Mouse (Mus musculus) forebrain, embryonic 16.5 days (tissue): ENCODE data around the gene Txnrd1. TPM values are rescaled to one million over a fixed set of nuclear protein-coding genes. Genes with fewer than 3 reads are reported as not detected.
A peak's percentile ranks its signal among the peaks of the same experiment; 100 is the strongest.

ENCODE experiments used
- ATAC-seq: fragments of 200-750 bp; cut with Nextera tagmentation; 2 replicates; pipeline ENCODE4 v1.8.0; 2017; ENCODE audit warnings: mild to moderate bottlenecking, moderate library complexity
- H3K27ac ChIP-seq: fragments of 300-500 bp; sonication (generic); 2 replicates; pipeline ENCODE4 v1.5.1; 2014; ENCODE audit warnings: low read length, control low read depth
- H3K27me3 ChIP-seq: fragments of 300-500 bp; sonication (generic); replicated peaks from 2 replicates; pipeline ENCODE4 v1.6.1; 2014; ENCODE audit warnings: low read length; ENCODE audit not compliant: control insufficient read depth, insufficient read depth
- H3K36me3 ChIP-seq: fragments of 300-500 bp; sonication (generic); 2 replicates; pipeline ENCODE4 v1.6.1; 2014; ENCODE audit not compliant: control insufficient read depth, insufficient read depth
- H3K4me1 ChIP-seq: fragments of 300-500 bp; sonication (generic); replicated peaks from 2 replicates; pipeline ENCODE4 v1.6.1; 2014; ENCODE audit warnings: low read length; ENCODE audit not compliant: control insufficient read depth, insufficient read depth
- H3K4me2 ChIP-seq: fragments of 300-500 bp; sonication (generic); 2 replicates; pipeline ENCODE4 v1.6.1; 2014; ENCODE audit warnings: mild to moderate bottlenecking, low read length, control low read depth
- H3K4me3 ChIP-seq: fragments of 300-500 bp; sonication (generic); replicated peaks from 2 replicates; pipeline ENCODE4 v1.5.1; 2014; ENCODE audit warnings: mild to moderate bottlenecking, low read length, control low read depth
- H3K9ac ChIP-seq: fragments of 300-500 bp; sonication (generic); replicated peaks from 2 replicates; pipeline ENCODE4 v1.6.1; 2014; ENCODE audit warnings: low read depth, low read length, control low read depth
- H3K9me3 ChIP-seq: fragments of 300-500 bp; sonication (generic); 2 replicates; pipeline ENCODE4 v1.6.1; 2016; ENCODE audit warnings: low read length; ENCODE audit not compliant: control insufficient read depth
- WGBS: fragments of 180-500 bp; shearing (Covaris S2); extraction: QIAGEN DNeasy Blood & Tissue Kit; methylation state at CpG from one replicate; pipeline ENCODE4 v1.1.7; 2014; 5-methylcytosine and 5-hydroxymethylcytosine counted together
- polyA plus RNA-seq: library from polyadenylated mRNA; unstranded; fragments of >200 nt; fragmentation: Nextera tagmentation; extraction: Ambion mirVana; gene quantifications from 2 replicates; pipeline ENCODE4 v1.2.1, GENCODE M21; 2015

Gene Txnrd1
- polyA plus RNA-seq, 1 experiment from 2014 or later, result 157 TPM

DNA sequence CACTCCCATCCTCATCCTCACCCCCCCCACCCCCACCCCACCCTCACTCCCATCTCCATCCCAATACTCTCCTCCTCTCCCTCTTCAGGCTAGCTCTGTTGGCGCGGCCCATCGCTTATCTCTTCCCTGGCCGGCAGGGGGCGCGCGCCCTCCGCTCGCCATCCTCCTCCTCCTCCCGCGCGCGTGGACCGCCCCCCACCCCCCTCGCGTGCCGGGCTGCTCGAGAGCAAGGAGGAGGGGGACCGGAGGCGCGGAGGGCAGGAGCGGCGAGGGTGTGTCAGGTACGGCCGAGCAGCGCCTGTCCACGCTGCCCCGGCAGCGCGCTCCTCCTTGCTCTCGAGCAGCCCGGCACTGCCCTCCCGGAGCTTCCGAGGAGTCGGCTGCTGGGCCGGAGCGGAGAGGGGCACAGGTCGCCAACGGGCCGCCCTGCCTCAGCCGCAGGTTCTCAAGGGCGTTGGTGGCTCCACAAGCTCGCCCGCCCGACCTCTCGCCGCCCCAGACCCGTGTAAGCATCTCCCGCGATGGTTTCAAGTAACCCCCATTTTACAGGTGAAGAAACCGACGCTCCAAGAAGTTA, 21.8 kb upstream of the Txnrd1 start:
- peak; percentile 85 for ATAC-seq
- 6% methylated on average over 35 of the region's 52 CpGs for WGBS

DNA sequence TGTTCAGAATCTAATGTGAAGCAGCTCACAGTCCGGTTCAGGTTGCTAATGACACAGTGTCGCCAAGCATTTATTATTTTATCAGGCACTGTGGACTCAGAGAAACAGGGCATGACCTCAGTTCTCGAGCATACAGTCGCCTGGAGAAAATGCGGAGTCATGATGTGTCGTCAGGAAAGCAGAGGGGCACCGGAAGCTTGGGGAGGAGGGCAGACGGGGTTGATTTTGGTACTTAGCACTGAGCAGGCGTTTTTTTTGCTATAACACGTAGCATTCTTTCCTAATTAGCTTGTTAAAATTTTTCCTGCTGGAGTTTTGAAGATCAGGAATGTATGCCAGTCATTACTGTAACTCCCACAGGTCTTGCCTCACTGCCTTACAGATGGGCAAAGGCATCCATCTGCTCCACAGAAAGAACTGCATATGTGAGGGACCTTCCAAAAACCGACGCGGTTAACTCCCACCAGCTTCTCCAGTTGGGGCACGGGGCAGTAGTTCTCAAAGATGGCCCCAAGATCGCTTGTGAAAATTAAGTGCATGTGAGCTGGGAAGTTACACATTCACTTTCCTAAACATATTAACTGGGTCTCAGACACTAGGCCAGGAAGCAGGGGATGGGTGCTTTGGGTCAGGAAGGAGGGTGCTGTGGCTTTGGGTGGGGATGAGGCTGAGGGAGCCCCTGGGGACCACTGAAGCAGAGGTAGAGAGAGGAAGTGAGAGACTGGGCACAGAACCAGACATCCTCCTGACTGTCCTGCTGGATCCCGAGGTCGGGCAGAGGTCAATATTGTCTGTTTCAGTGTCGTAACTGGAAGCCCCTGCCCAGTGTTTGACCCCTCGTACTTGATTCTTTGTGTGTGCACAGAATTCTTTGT, 19.4 kb upstream of the Txnrd1 start:
- H3K4me1 ChIP-seq, result peaks cover 10% of the 10 kb centered on the region
- WGBS, result 50% methylated on average over 19 of the region's 19 CpGs

More for the DNA sequence above, 21.8 kb upstream of the Txnrd1 start:
- peaks cover 12% of the 10 kb centered on the region for H3K4me1 ChIP-seq
- peak overlapping the region; percentile 60 for H3K9ac ChIP-seq
- H3K9me3 ChIP-seq, result no peaks in the 10 kb centered on the region
- H3K4me2 ChIP-seq, result peak overlapping the region; percentile 84
- peak overlapping the region; percentile 53 for H3K4me3 ChIP-seq
- H3K27me3 ChIP-seq, result no peaks in the 10 kb centered on the region
- no peaks in the 10 kb centered on the region for H3K36me3 ChIP-seq
- no peak overlapping the region for H3K27ac ChIP-seq

DNA sequence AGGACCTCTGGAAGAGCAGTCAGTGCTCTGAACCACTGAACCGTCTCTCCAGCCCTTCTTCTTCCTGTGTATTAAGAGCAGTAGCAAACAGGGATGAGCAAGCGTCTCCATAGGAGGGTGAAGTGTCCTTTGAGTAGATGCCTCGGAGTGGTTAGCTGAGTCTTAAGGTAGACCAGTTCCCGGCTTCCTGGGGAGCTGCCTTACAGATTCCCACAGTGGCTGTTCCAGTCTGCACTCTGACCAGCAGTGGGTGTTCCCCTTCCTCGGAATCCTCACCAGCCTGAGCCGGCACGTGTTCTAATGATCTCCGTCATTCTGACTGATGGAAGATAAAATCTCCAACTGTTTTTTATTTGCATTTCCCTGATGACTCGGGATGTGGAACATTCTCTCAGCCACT, 17.3 kb upstream of the Txnrd1 start:
- no peaks in the 10 kb centered on the region for H3K27me3 ChIP-seq
- 84% methylated on average over 9 of the region's 9 CpGs for WGBS

More for the DNA sequence above, 19.4 kb upstream of the Txnrd1 start:
- no peaks in the 10 kb centered on the region for H3K36me3 ChIP-seq
- no peak overlapping the region for H3K9ac ChIP-seq
- no peaks in the 10 kb centered on the region for H3K9me3 ChIP-seq
- H3K4me2 ChIP-seq, result no peak overlapping the region
- ATAC-seq, result no peak; the same call in 1 of the 2 replicates
- no peak overlapping the region for H3K4me3 ChIP-seq
- H3K27me3 ChIP-seq, result no peaks in the 10 kb centered on the region
- H3K27ac ChIP-seq, result no peak overlapping the region

GRCm38 (mm10) chr10:82817514-82817913, 16.2 kb upstream of the Txnrd1 start:
- WGBS, result 20% methylated on average over 3 of the region's 3 CpGs
- Histone ChIP-seq H3K4me3 (no peak overlapping the region), H3K4me1 (peaks cover 7% of the 10 kb centered on the region), H3K9me3 (no peaks in the 10 kb centered on the region), H3K27ac (no peak overlapping the region), H3K36me3 (no peaks in the 10 kb centered on the region), H3K4me2 (no peak overlapping the region), H3K27me3 (no peaks in the 10 kb centered on the region), H3K9ac (no peak overlapping the region)
- ATAC-seq, result no peak

More for the DNA sequence above, 17.3 kb upstream of the Txnrd1 start:
- Histone ChIP-seq H3K36me3 (no peaks in the 10 kb centered on the region), H3K9me3 (no peaks in the 10 kb centered on the region), H3K4me3 (no peak overlapping the region), H3K9ac (no peak overlapping the region), H3K4me2 (no peak overlapping the region), H3K4me1 (peaks cover 10% of the 10 kb centered on the region), H3K27ac (no peak overlapping the region)
- ATAC-seq, result no peak

DNA sequence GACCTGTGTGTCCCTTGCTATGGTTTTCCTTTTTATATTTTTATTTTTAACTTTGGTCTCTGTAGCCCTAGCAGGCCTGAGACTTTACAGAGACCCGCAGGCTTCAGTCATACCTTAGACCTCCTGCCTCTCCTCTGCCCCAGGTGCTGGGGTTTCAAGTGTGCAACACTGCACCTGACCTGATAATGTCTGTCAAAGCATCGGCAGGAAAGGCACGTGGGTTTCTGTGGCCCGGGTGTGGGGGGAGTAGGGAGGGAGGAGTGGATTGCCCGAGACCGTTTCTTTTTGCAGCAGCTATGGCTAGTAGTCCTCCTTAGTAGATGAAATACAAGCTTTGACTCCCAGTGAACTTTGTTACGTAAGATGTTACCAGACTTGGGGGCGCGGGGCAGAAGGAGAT, 15.8 kb upstream of the Txnrd1 start:
- Histone ChIP-seq H3K36me3 (no peaks in the 10 kb centered on the region), H3K4me2 (no peak overlapping the region), H3K4me3 (no peak overlapping the region), H3K4me1 (peaks cover 7% of the 10 kb centered on the region), H3K9me3 (no peaks in the 10 kb centered on the region), H3K27ac (no peak overlapping the region), H3K27me3 (no peaks in the 10 kb centered on the region), H3K9ac (no peak overlapping the region)
- no peak for ATAC-seq
- WGBS, result 38% methylated on average over 9 of the region's 9 CpGs

- Histone ChIP-seq H3K27me3 (no peaks in the 10 kb centered on the region), H3K9me3 (no peaks in the 10 kb centered on the region), H3K27ac (no peak overlapping the region), H3K4me1 (peaks cover 11% of the 10 kb centered on the region), H3K9ac (no peak overlapping the region), H3K4me2 (no peak overlapping the region), H3K4me3 (no peak overlapping the region), H3K36me3 (no peaks in the 10 kb centered on the region)
- no peak for ATAC-seq
- 78% methylated on average over 6 of the region's 6 CpGs for WGBS
Observed at GRCm38 (mm10) chr10:82818661-82819060, 15.1 kb upstream of the Txnrd1 start.

GRCm38 (mm10) chr10:82823108-82823778, 10.5 kb upstream of the Txnrd1 start:
- Histone ChIP-seq H3K9ac (no peak overlapping the region), H3K4me2 (no peak overlapping the region), H3K4me1 (peaks cover 13% of the 10 kb centered on the region), H3K27me3 (no peaks in the 10 kb centered on the region), H3K9me3 (no peaks in the 10 kb centered on the region), H3K27ac (no peak overlapping the region), H3K36me3 (no peaks in the 10 kb centered on the region), H3K4me3 (no peak overlapping the region)
- 57% methylated on average over 14 of the region's 14 CpGs for WGBS
- ATAC-seq, result peak; percentile 43; the same call in 1 of the 2 replicates

DNA sequence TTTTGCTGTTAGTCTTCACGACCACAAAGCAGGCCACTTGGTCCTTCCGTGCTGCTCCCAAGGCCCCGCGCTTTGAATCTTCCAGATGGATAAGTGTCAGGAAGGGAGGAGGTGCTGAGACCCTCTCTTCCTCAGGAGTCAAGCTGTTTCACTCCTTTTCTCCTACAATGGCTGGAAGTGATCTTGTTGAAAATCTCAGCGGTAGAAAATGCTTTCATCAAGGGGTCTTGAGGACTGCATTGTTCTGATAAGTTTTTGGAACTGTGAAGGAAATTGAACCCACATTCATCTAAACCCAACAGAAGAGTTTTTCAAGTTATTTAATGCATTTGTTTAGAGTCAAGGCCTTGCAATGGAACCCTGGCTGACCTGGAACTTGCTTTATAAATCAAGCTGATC, 10.0 kb upstream of the Txnrd1 start:
- no peak for ATAC-seq
- H3K4me2 ChIP-seq, result no peak overlapping the region
- peaks cover 13% of the 10 kb centered on the region for H3K4me1 ChIP-seq
- H3K9me3 ChIP-seq, result no peaks in the 10 kb centered on the region
- H3K9ac ChIP-seq, result no peak overlapping the region
- 50% methylated on average over 5 of the region's 5 CpGs for WGBS
- no peak overlapping the region for H3K27ac ChIP-seq
- H3K27me3 ChIP-seq, result no peaks in the 10 kb centered on the region
- no peaks in the 10 kb centered on the region for H3K36me3 ChIP-seq
- H3K4me3 ChIP-seq, result no peak overlapping the region

- no peaks in the 10 kb centered on the region for H3K36me3 ChIP-seq
- H3K27ac ChIP-seq, result no peak overlapping the region
- H3K4me1 ChIP-seq, result peaks cover 13% of the 10 kb centered on the region
- no peak overlapping the region for H3K4me2 ChIP-seq
- H3K4me3 ChIP-seq, result no peak overlapping the region
- no peaks in the 10 kb centered on the region for H3K9me3 ChIP-seq
- ATAC-seq, result no peak
- H3K9ac ChIP-seq, result no peak overlapping the region
- H3K27me3 ChIP-seq, result no peaks in the 10 kb centered on the region
- WGBS, result 79% methylated on average over 10 of the region's 10 CpGs
Observed at GRCm38 (mm10) chr10:82824541-82824940, 9.2 kb upstream of the Txnrd1 start.
